Mouse (Mus musculus) embryonic facial prominence, embryonic 11.5 days (tissue): ENCODE measurements around the gene Rcn3. TPM values are rescaled to one million over a fixed set of nuclear protein-coding genes. Genes with fewer than 3 reads are reported as not detected.

Source experiments
- ATAC-seq: fragments of 200-750 bp; cut with Nextera tagmentation; replicated peaks from 2 replicates; pipeline ENCODE4 v1.8.0; 2017; ENCODE audit warnings: low read depth; ENCODE audit not compliant: insufficient number of reproducible peaks, low FRiP score, low TSS enrichment
- DNase-seq: peaks from one replicate; pipeline ENCODE4 v3.0.0-alpha.2; 2015; ENCODE audit warnings: low spot score
- H3K27ac ChIP-seq: fragments of 300-500 bp; sonication (generic); replicated peaks from 2 replicates; pipeline ENCODE4 v1.5.1; 2014; ENCODE audit warnings: mild to moderate bottlenecking, low read depth, low read length, control low read depth
- H3K27me3 ChIP-seq: fragments of 300-500 bp; sonication (generic); 2 replicates; pipeline ENCODE4 v1.6.1; 2014; ENCODE audit warnings: mild to moderate bottlenecking, low read length, moderate library complexity, mixed read lengths; ENCODE audit not compliant: control insufficient read depth, insufficient read depth
- H3K36me3 ChIP-seq: fragments of 300-500 bp; sonication (generic); replicated peaks from 2 replicates; pipeline ENCODE4 v1.6.1; 2014; ENCODE audit warnings: low read depth, mild to moderate bottlenecking, low read length, moderate library complexity, mixed read lengths; ENCODE audit not compliant: control insufficient read depth, insufficient read depth
- H3K4me1 ChIP-seq: fragments of 300-500 bp; sonication (generic); 2 replicates; pipeline ENCODE4 v1.6.1; 2014; ENCODE audit warnings: low read length, mixed read lengths; ENCODE audit not compliant: control insufficient read depth, insufficient read depth
- H3K4me2 ChIP-seq: fragments of 300-500 bp; sonication (generic); 2 replicates; pipeline ENCODE4 v1.6.1; 2014; ENCODE audit warnings: low read depth, mild to moderate bottlenecking, control low read depth, low read length, moderate library complexity
- H3K4me3 ChIP-seq: fragments of 300-500 bp; sonication (generic); 2 replicates; pipeline ENCODE4 v1.5.1; 2014; ENCODE audit warnings: low read depth, low read length, control low read depth
- H3K9ac ChIP-seq: fragments of 300-500 bp; sonication (generic); replicated peaks from 2 replicates; pipeline ENCODE4 v1.6.1; 2014; ENCODE audit warnings: mild to moderate bottlenecking, control low read depth, low read length
- H3K9me3 ChIP-seq: fragments of 300-500 bp; sonication (generic); replicated peaks from 2 replicates; pipeline ENCODE4 v1.6.1; 2016; ENCODE audit warnings: mild to moderate bottlenecking, low read length, inconsistent platforms, mixed read lengths; ENCODE audit not compliant: control insufficient read depth
- WGBS: fragments of 180-500 bp; shearing (Covaris S2); extraction: QIAGEN DNeasy Blood & Tissue Kit; methylation state at CpG from one replicate; pipeline ENCODE4 v1.1.7; 2014; 5-methylcytosine and 5-hydroxymethylcytosine counted together
- polyA plus RNA-seq: library from polyadenylated mRNA; unstranded; fragments of >200 nt; fragmentation: Nextera tagmentation; extraction: Ambion mirVana; gene quantifications from 2 replicates; pipeline ENCODE4 v1.2.1, GENCODE M21; 2014

Rcn3 gene
- 221 and 234 TPM in 2 replicates for polyA plus RNA-seq

DNA sequence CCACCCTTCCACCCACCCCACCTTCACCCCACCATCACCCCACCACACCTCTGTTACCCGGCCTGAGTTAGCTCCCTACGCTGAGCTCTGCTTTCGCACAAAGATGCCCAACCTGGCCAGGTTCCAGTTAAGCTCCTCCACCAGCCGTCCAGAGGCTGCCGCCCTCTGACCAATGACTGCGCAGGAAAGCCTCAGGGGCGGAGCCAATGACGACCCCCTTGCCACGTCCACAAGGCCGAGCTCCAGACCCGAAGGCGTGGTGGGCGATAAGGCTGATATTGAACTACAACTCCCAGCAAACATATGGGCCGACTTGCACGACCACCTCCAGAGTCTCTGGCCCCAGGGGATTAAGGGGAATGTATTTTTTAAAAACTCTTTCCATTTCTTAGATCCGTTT lies at the start of gene Rcn3:
TSS of gene Rcn3 (minus strand) at position 174 of the 400 bp plus-strand sequence.
- WGBS = under 1% methylated on average over 16 of the region's 16 CpGs
- Histone ChIP-seq H3K9ac (peak within 1 kb of the TSS; percentile 66), H3K9me3 (no peaks in the 10 kb centered on the region), H3K36me3 (peaks cover under 1% of the 10 kb centered on the region; the same call in 1 of the 2 replicates), H3K27ac (peak within 1 kb of the TSS; percentile 85), H3K4me1 (no peaks in the 10 kb centered on the region), H3K27me3 (no peaks in the 10 kb centered on the region), H3K4me2 (peak within 1 kb of the TSS; percentile 58), H3K4me3 (peak within 1 kb of the TSS; percentile 56)
- DNase-seq = peak; percentile 97
- peak; percentile 91 for ATAC-seq

DNA sequence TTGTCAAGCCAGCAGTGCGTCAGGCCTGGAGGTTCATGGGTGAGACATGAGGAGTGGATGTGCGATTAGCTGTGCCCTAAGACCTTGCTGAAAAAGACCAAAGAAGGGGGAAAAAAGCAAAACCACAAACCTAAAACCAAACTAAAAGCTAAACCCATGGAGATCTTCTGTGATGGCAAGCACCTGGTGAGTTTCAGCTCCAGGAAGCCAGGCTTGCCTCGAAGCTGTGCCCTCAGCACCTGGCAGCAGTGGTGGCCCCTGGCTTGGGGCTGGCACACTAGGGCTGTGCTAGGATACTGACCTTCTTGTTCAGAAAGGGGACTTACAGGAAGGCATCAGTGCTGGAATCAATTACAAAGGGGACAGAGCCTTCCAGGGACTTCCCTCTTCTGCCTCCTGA lies 49.3 kb upstream of the Rcn3 start:
- Histone ChIP-seq H3K9ac (no peak overlapping the region), H3K9me3 (no peaks in the 10 kb centered on the region), H3K27me3 (no peaks in the 10 kb centered on the region), H3K36me3 (peaks cover 3% of the 10 kb centered on the region; the same call in 1 of the 2 replicates), H3K4me1 (no peaks in the 10 kb centered on the region), H3K27ac (no peak overlapping the region), H3K4me3 (no peak overlapping the region), H3K4me2 (no peak overlapping the region)
- DNase-seq (no peak), ATAC-seq (no peak)
- 92% methylated on average over 3 of the region's 3 CpGs for WGBS

DNA sequence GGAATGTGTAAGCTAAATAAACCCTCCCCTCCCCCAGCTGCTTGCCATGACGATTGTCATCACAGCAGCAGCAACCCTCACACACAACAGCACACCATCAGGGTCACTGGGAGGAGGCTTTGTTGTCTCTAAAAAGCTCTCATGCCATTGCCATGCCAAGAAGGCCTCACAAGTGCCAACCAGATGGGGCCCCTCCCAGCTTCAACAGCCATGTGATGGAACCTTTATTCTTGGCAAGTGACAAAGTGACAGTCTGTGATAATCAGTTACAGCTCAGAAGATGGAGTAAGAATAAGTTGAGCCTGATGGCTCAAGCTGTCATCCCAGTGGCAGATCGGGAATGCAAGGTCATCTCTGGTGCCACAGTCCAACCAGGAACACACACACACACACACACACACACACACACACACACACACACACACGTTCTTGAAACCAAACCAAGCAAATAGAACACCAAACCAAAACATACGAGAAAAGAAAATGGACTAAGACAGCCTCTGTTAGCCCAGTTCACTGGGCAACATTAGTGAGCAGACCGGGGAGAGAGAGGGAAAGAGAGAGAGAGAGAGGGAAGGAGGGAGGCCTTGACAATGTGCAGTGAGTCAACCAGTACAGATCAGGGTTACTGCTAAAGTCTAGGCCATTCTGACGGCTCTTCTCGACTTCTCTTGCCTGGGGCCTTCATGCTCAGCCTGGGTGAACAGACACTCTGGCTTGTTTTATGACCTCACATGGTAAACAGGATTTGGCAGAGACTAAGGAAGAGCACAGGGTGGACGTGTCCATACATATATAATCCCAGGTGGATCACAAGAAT lies 48.1 kb upstream of the Rcn3 start:
- H3K27me3 ChIP-seq = no peaks in the 10 kb centered on the region
- H3K27ac ChIP-seq = no peak overlapping the region
- no peak for ATAC-seq
- H3K4me3 ChIP-seq = no peak overlapping the region
- DNase-seq = no peak
- no peak overlapping the region for H3K4me2 ChIP-seq
- H3K36me3 ChIP-seq = no peaks in the 10 kb centered on the region; the same call in 1 of the 2 replicates
- no peaks in the 10 kb centered on the region for H3K9me3 ChIP-seq
- 78% methylated on average over 8 of the region's 8 CpGs for WGBS
- no peak overlapping the region for H3K9ac ChIP-seq
- H3K4me1 ChIP-seq = no peaks in the 10 kb centered on the region

DNA sequence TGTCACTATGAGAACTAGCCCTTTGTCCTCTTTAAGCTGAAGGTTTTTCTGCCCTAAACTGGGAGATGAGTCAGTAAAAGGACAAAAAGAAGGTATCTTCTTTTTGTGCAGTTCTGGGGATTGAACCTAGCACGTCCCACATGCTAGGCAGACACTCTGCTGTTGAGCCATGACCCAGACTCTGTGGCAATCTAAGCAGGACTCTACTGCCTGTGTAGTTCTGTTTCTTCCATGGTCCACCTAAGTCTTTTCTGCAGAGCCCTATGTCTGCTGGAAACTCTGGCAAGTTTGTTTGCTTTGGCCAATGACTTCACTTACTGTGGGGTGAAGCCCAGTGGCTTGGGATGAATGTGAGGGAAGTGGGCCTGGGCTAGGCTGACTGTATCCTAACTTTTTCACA lies 46.4 kb upstream of the Rcn3 start:
- H3K4me1 ChIP-seq = no peaks in the 10 kb centered on the region
- no peak overlapping the region for H3K9ac ChIP-seq
- no peak overlapping the region for H3K27ac ChIP-seq
- H3K4me3 ChIP-seq = no peak overlapping the region
- WGBS = 55% methylated on average over 1 of the region's 1 CpGs
- no peak for ATAC-seq
- H3K27me3 ChIP-seq = no peaks in the 10 kb centered on the region
- no peaks in the 10 kb centered on the region for H3K9me3 ChIP-seq
- no peak overlapping the region for H3K4me2 ChIP-seq
- no peaks in the 10 kb centered on the region; the same call in 1 of the 2 replicates for H3K36me3 ChIP-seq
- no peak for DNase-seq

DNA sequence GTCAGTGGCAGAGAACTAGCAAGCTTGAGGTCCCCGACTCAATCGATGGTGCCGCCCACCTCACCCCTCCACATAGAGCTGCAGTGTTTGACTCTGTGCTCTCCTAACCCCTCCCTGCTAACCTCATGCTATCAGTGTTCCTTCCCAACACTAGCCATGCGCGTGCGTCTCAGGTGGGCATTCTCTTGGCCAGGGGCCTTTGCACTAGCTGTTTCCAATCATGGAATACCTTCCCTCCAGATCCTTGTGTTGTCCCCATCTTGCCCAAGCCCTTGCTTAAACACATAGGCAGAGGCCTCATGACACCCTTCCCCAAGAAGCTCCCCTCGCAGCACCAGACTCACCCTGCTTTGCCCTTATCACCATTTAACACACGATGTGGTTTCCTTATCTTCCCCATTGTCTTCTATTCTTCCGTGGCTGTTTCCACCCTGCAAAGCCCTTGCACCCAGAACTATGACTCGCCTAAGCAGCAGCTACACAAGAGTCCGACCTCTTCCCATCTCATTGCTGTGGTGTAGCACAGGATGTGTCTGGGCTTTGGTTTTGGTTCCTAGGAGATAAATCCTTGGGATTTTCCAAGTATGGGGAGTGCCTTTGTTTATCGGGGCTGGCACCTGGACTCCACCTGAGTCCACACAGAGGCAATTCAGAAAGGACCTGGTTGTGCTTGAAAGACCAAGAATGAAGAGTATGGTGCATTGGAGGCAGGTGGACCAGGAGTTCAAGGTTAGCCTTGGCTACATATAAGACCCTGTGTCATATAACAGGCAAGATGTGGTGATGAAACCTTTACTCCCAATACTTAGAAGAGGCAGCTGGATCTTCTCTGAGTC lies 45.4 kb upstream of the Rcn3 start:
- no peak for DNase-seq
- 82% methylated on average over 12 of the region's 12 CpGs for WGBS
- ATAC-seq = no peak
- Histone ChIP-seq H3K27ac (no peak overlapping the region), H3K4me1 (no peaks in the 10 kb centered on the region), H3K27me3 (no peaks in the 10 kb centered on the region), H3K4me3 (no peak overlapping the region), H3K4me2 (no peak overlapping the region), H3K9me3 (no peaks in the 10 kb centered on the region), H3K9ac (no peak overlapping the region), H3K36me3 (no peaks in the 10 kb centered on the region; the same call in 1 of the 2 replicates)

DNA sequence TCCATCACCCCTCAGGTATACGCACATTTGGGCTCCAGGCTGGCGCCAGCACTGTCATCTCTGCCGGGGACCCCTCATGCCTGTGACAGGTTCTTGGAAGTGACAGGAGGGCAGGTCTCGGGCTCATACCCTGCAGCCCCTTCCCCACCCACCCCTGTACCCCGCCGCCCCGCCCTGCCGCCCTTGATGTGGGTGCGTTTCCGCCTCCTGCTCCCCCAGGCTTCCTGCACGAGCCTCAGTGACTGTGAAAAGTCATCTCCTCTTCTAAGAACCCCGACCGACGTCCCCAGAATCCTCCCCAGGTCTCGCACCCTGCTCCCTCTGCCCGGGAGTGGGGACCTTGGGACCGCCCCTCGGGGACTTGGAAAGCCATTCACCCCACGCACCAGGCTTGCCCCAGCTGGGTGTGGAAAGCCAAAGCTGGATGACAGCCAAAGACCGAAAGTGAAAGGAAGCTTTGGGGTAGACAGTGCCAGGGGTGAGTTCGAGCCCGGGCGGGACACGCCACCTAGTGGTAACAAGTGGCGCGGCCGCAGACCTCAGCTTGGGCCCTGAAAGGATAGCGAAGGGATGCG lies 44.1 kb upstream of the Rcn3 start, which contains the start of the genes Gm45713 and Flt3l:
TSS of gene Gm45713 (minus strand) at position 239 of the 575 bp plus-strand sequence.
TSS of gene Flt3l (minus strand) at position 440 of the 575 bp plus-strand sequence.
- ATAC-seq = peak; percentile 72
- Histone ChIP-seq H3K4me1 (no peaks in the 10 kb centered on the region), H3K27ac (no peak within 1 kb of the TSS)

GRCm38 (mm10) chr7:45135370-45135769 lies 43.3 kb upstream of the Rcn3 start:
- H3K36me3 ChIP-seq = no peaks in the 10 kb centered on the region
- ATAC-seq (no peak), DNase-seq (no peak)
- no peaks in the 10 kb centered on the region for H3K27me3 ChIP-seq
- H3K4me2 ChIP-seq = no peak overlapping the region; the same call in 1 of the 2 replicates
- no peak overlapping the region for H3K9ac ChIP-seq
- WGBS = 79% methylated on average over 3 of the region's 3 CpGs
- H3K4me3 ChIP-seq = no peak overlapping the region
- no peak overlapping the region for H3K27ac ChIP-seq
- H3K4me1 ChIP-seq = no peaks in the 10 kb centered on the region
- no peaks in the 10 kb centered on the region for H3K9me3 ChIP-seq

More for the DNA sequence above, 44.1 kb upstream of the Rcn3 start, which contains the start of the genes Gm45713 and Flt3l:
- no peaks in the 10 kb centered on the region for H3K27me3 ChIP-seq
- H3K9ac ChIP-seq = peak within 1 kb of the TSS; percentile 67
- no peaks in the 10 kb centered on the region for H3K9me3 ChIP-seq
- H3K4me2 ChIP-seq = peak within 1 kb of the TSS; percentile 81
- 3% methylated on average over 29 of the region's 29 CpGs for WGBS
- H3K4me3 ChIP-seq = peak within 1 kb of the TSS; percentile 43
- DNase-seq = peak; percentile 88
- no peaks in the 10 kb centered on the region for H3K36me3 ChIP-seq
